9 mouse cellular contexts compared by ENCODE assay signal in the genomic region with DNA sequence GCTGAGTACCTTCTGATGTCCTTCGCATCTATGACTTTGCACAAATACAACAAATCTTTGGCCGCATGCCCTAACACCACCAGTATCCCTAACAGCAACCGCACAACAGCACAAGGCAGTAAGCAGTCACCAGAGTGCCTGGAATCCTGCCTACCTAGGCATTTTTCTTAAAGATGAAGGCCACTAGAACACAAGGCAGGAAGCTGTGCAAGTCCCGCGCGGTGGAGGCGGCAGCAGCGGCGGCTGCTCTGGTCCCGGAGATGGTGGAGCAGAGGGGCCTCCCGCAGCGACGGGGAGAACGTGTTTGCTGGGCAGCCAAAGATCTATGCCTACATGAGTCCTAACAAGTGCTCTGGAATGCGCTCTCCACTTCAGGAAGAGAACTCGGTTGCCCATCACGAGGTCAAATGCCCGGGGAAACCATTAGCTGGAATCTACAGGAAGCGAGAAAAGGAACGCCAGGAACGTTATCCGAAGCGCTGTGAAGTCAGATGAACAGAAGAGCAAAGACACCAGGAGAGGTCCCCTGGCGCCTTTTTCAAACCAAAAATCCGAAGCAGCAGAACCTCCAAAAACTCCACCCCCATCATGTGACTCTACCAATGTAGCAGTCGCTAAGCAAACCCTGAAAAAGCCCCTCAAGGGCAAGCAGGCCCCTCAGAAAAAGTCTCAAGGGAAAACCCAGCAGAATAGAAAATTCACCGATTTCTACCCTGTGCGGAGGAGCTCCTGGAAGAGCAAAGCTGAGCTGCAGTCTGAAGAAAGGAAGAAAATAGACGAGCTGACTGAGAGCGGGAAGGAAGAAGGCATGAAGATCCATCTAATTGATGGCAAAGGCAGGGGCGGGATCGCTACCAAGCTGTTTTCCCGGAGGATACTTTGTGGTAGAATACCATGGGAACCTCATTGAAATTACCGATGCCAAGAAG. TPM values are rescaled to one million over a fixed set of nuclear protein-coding genes. Genes with fewer than 3 reads are reported as not detected.
A peak's percentile ranks its signal among the peaks of the same experiment; 100 is the strongest.
DNase-seq lines count a peak whose midpoint lies in the region; ATAC-seq and TF ChIP-seq lines count a peak whose summit lies in the region.
"Had no signal": no experiment of that assay in that cellular context is flagged by ENCODE, and none has a peak within 500 bp of the region (broad histone marks: within the 10 kb centered on the region; RNA-seq: fewer than 3 reads in every experiment).

No protein-coding gene starts in this region.

- peak overlapping the region; percentile 32; the same call in 1 of the 2 replicates for H3K27ac ChIP-seq in spleen, adult 2 months (ENCODE audit: insufficient read depth, low read length)
- H3K27ac ChIP-seq in liver, embryonic 11.5 days (ENCODE audit: low read depth, low read length): peak overlapping the region; percentile 63
- no peak overlapping the region for H3K27ac ChIP-seq in midbrain, embryonic 16.5 days (ENCODE audit: low read length)
- H3K27ac ChIP-seq in stomach, embryonic 16.5 days (ENCODE audit: low read length): peak overlapping the region; percentile 42; the same call in 1 of the 2 replicates

- no peaks in the 10 kb centered on the region for H3K36me3 ChIP-seq in spleen, adult 2 months (ENCODE audit: control insufficient read depth, insufficient read depth, low read length)
- H3K36me3 ChIP-seq in liver, embryonic 11.5 days (ENCODE audit: control insufficient read depth, insufficient read depth, low read length): no peaks in the 10 kb centered on the region
- H3K36me3 ChIP-seq in midbrain, embryonic 16.5 days (ENCODE audit: control insufficient read depth, insufficient read depth, low read length): no peaks in the 10 kb centered on the region
- no peaks in the 10 kb centered on the region for H3K36me3 ChIP-seq in stomach, embryonic 16.5 days (ENCODE audit: control insufficient read depth, insufficient read depth, low read length)

- H3K4me2 ChIP-seq in liver, embryonic 11.5 days: peak overlapping the region; percentile 74
- peak overlapping the region; percentile 77 for H3K4me2 ChIP-seq in midbrain, embryonic 16.5 days (ENCODE audit: low read length)
- peak overlapping the region; percentile 82 for H3K4me2 ChIP-seq in stomach, embryonic 16.5 days (ENCODE audit: low read depth, low read length)

- H3K4me1 ChIP-seq in spleen, adult 2 months (ENCODE audit: control insufficient read depth, insufficient read depth, insufficient read length): peaks cover 3% of the 10 kb centered on the region; the same call in 1 of the 2 replicates
- H3K4me1 ChIP-seq in liver, embryonic 11.5 days (replicated peaks; ENCODE audit: control insufficient read depth, insufficient read depth, low read length): peaks cover 22% of the 10 kb centered on the region
- H3K4me1 ChIP-seq in midbrain, embryonic 16.5 days (ENCODE audit: control insufficient read depth, insufficient read depth, low read length): 0 out of 2 replicates have a peak, but pooled peaks cover 3% of the 10 kb centered on the region
- peaks cover 8% of the 10 kb centered on the region; the same call in 1 of the 2 replicates for H3K4me1 ChIP-seq in stomach, embryonic 16.5 days (ENCODE audit: control insufficient read depth, insufficient read depth, low read length)

- H3K27me3 ChIP-seq in spleen, adult 2 months (ENCODE audit: control insufficient read depth, insufficient read depth, low read length): no peaks in the 10 kb centered on the region
- H3K27me3 ChIP-seq in liver, embryonic 11.5 days (replicated peaks; ENCODE audit: control insufficient read depth, insufficient read depth, low read length): no peaks in the 10 kb centered on the region
- H3K27me3 ChIP-seq in midbrain, embryonic 16.5 days (ENCODE audit: control insufficient read depth, insufficient read depth, low read depth, low read length): no peaks in the 10 kb centered on the region
- H3K27me3 ChIP-seq in stomach, embryonic 16.5 days (ENCODE audit: control insufficient read depth, insufficient read depth, low read length): no peaks in the 10 kb centered on the region
- H3K27me3 ChIP-seq: Patski had no signal

- peak overlapping the region; percentile 62 for H3K9ac ChIP-seq in liver, embryonic 11.5 days (ENCODE audit: low read depth, low read length)
- H3K9ac ChIP-seq in midbrain, embryonic 16.5 days (ENCODE audit: low read depth, low read length): peak overlapping the region; percentile 51
- peak overlapping the region; percentile 71 for H3K9ac ChIP-seq in stomach, embryonic 16.5 days (ENCODE audit: low read length)

- no peak for TF ChIP-seq POLR2A in spleen, adult 2 months (IDR thresholded peaks at IDR 0.05; ENCODE audit: low read depth, low read length)

- WGBS in spleen, adult 2 months: 8% methylated on average over 34 of the region's 34 CpGs
- 9% methylated on average over 34 of the region's 34 CpGs for WGBS in liver, embryonic 11.5 days
- 10% methylated on average over 34 of the region's 34 CpGs for WGBS in midbrain, embryonic 16.5 days
- 6% methylated on average over 34 of the region's 34 CpGs for WGBS in stomach, embryonic 16.5 days

- no peaks in the 10 kb centered on the region for H3K9me3 ChIP-seq in liver, embryonic 11.5 days (ENCODE audit: control insufficient read depth, low read length)
- no peaks in the 10 kb centered on the region for H3K9me3 ChIP-seq in midbrain, embryonic 16.5 days (replicated peaks; ENCODE audit: control insufficient read depth, low read length, poor library complexity, severe bottlenecking)
- H3K9me3 ChIP-seq in stomach, embryonic 16.5 days (replicated peaks; ENCODE audit: control insufficient read depth, low read length): no peaks in the 10 kb centered on the region

- no peak for TF ChIP-seq CTCF in spleen, adult 2 months (IDR thresholded peaks at IDR 0.05; ENCODE audit: extremely low read depth, insufficient read depth, insufficient read length, insufficient replicate concordance)

- no peak for DNase-seq in spleen, adult 2 months (ENCODE audit: low read depth in 1 of 2, low spot score in 2 of 2)
- no peak for DNase-seq in spleen, adult 12 weeks (ENCODE audit: low spot score)
- peak; percentile 65 for DNase-seq in embryo, embryonic 11 days
- DNase-seq in heart, adult 8-10 months (ENCODE audit: low spot score): peak; percentile 39
- DNase-seq in kidney, adult 18-20 months: peak; percentile 49
- peak; percentile 65 for DNase-seq in liver, embryonic 11.5 days (ENCODE audit: low spot score)

- H3K4me3 ChIP-seq in spleen, adult 2 months (ENCODE audit: extremely low read depth, insufficient read depth, insufficient read length): peak overlapping the region; percentile 58
- H3K4me3 ChIP-seq in liver, embryonic 11.5 days (ENCODE audit: low read depth, low read length): peak overlapping the region; percentile 46
- peak overlapping the region; percentile 39 for H3K4me3 ChIP-seq in midbrain, embryonic 16.5 days (ENCODE audit: low read depth, low read length)
- peak overlapping the region; percentile 49 for H3K4me3 ChIP-seq in stomach, embryonic 16.5 days (replicated peaks; ENCODE audit: low read length)

- peak; percentile 57 for ATAC-seq in liver, embryonic 11.5 days (replicated peaks; ENCODE audit: low FRiP score)
- ATAC-seq in midbrain, embryonic 16.5 days: 0 out of 2 replicates have a peak, but pooled peaks have one; percentile 42
- peak; percentile 33; the same call in 1 of the 2 replicates for ATAC-seq in stomach, embryonic 16.5 days (ENCODE audit: insufficient read depth, low FRiP score)
- ATAC-seq: Patski had no signal

RNA-seq across cellular contexts. Expression of a gene that starts 21.2 kb away (rescaled TPM):
- 1.8 and 2.0 TPM in 2 replicates for polyA plus RNA-seq in spleen, adult 2 months (2012; rRNA removed)
- 1 to 10 TPM in 1 of 4 experiments, under 1 TPM in 3; 0.54 to 1.3 (median 0.77) TPM for total RNA-seq in heart, adult 8-10 months (2022)
- 0.14 and 0.23 TPM in 2 replicates for polyA plus RNA-seq in liver, embryonic 11.5 days (2014; fragmentation: Nextera tagmentation; extraction: Ambion mirVana)
- polyA plus RNA-seq in midbrain, embryonic 16.5 days (2015; fragmentation: Nextera tagmentation; extraction: Ambion mirVana): 0.46 and 0.61 TPM in 2 replicates
- 0.66 and 0.86 TPM in 2 replicates for polyA plus RNA-seq in stomach, embryonic 16.5 days (2015; fragmentation: Nextera tagmentation; extraction: Ambion mirVana)

RNA-seq across cellular contexts. Expression of a gene that starts 24.1 kb away (rescaled TPM):
- 39.9 and 47.4 TPM in 2 replicates for polyA plus RNA-seq in spleen, adult 2 months (2012; rRNA removed)
- total RNA-seq in heart, adult 8-10 months (2022): 10 to 100 TPM; 23.8 to 24.8 (median 24.0) TPM
- polyA plus RNA-seq in liver, embryonic 11.5 days (2014; fragmentation: Nextera tagmentation; extraction: Ambion mirVana): 92.0 and 92.1 TPM in 2 replicates
- polyA plus RNA-seq in midbrain, embryonic 16.5 days (2015; fragmentation: Nextera tagmentation; extraction: Ambion mirVana): 160 and 164 TPM in 2 replicates
- 73.0 and 79.4 TPM in 2 replicates for polyA plus RNA-seq in stomach, embryonic 16.5 days (2015; fragmentation: Nextera tagmentation; extraction: Ambion mirVana)

RNA-seq across cellular contexts. Expression of a gene that starts 43.6 kb away (rescaled TPM):
- polyA plus RNA-seq in spleen, adult 2 months (2012; rRNA removed): 0.54 and 0.88 TPM in 2 replicates
- total RNA-seq in heart, adult 8-10 months (2022): 10 to 100 TPM in 3 of 4 experiments, 1 to 10 TPM in 1; 5.9 to 12.0 (median 10.6) TPM
- 0.79 and 1.4 TPM in 2 replicates for polyA plus RNA-seq in liver, embryonic 11.5 days (2014; fragmentation: Nextera tagmentation; extraction: Ambion mirVana)
- polyA plus RNA-seq in midbrain, embryonic 16.5 days (2015; fragmentation: Nextera tagmentation; extraction: Ambion mirVana): 0.36 and 0.68 TPM in 2 replicates
- 2.3 and 2.6 TPM in 2 replicates for polyA plus RNA-seq in stomach, embryonic 16.5 days (2015; fragmentation: Nextera tagmentation; extraction: Ambion mirVana)

RNA-seq across cellular contexts. Expression of a gene that starts 45.9 kb away (rescaled TPM):
- polyA plus RNA-seq in spleen, adult 2 months (2012; rRNA removed): 7.8 and 14.8 TPM in 2 replicates
- total RNA-seq in heart, adult 8-10 months (2022): 10 to 100 TPM; 63.6 to 71.6 (median 66.7) TPM
- 25.1 and 28.1 TPM in 2 replicates for polyA plus RNA-seq in liver, embryonic 11.5 days (2014; fragmentation: Nextera tagmentation; extraction: Ambion mirVana)
- polyA plus RNA-seq in midbrain, embryonic 16.5 days (2015; fragmentation: Nextera tagmentation; extraction: Ambion mirVana): 33.4 and 34.6 TPM in 2 replicates
- 23.1 and 25.8 TPM in 2 replicates for polyA plus RNA-seq in stomach, embryonic 16.5 days (2015; fragmentation: Nextera tagmentation; extraction: Ambion mirVana)

Comparison
In these comparisons a context has a peak if more than half of its experiments do, and no peak if none do; other contexts are left out.
1. DNase-seq: peak in embryo, embryonic 11 days (single experiment), heart, adult 8-10 months (single experiment), kidney, adult 18-20 months (single experiment) and liver, embryonic 11.5 days (single experiment); none in spleen, adult 2 months (0 of 2) and spleen, adult 12 weeks (single experiment).
2. Peak in every context shown above with its lines, with median percentiles within 50 percentile points of each other: H3K4me3 ChIP-seq, ATAC-seq, H3K4me2 ChIP-seq and H3K9ac ChIP-seq.